Mouse (Mus musculus): ENCODE results near the gene Tyw5.

- TF ChIP-seq CTCF (IDR thresholded peaks at IDR 0.05; ENCODE audit: borderline replicate concordance, insufficient read depth, low read depth, low read length), result no peak
- TF ChIP-seq POLR2A (IDR thresholded peaks at IDR 0.05; ENCODE audit: borderline replicate concordance, insufficient read depth, low read length), result no peak
These were observed 48.4 kb downstream of the Tyw5 start for GRCm38 (mm10) chr1:57358546-57358945.

Data from cerebellum, adult 2 months (tissue).